Comparison of ENCODE assay signal across 9 mouse cellular contexts in genomic region chr17:65870146-65870545, GRCm38 (mm10). TPM values are rescaled to one million over a fixed set of nuclear protein-coding genes. Genes with fewer than 3 reads are reported as not detected.
DNase-seq lines count a peak whose midpoint lies in the region; ATAC-seq and TF ChIP-seq lines count a peak whose summit lies in the region.
"Had no signal": no experiment of that assay in that cellular context is flagged by ENCODE, and none has a peak within 500 bp of the region (broad histone marks: within the 10 kb centered on the region; RNA-seq: fewer than 3 reads in every experiment).

No protein-coding gene starts in this region.

- 46% methylated on average over 4 of the region's 4 CpGs for WGBS in hindbrain, postnatal 0 days
- WGBS in hindbrain, embryonic 14.5 days = 42% methylated on average over 4 of the region's 4 CpGs
- 54% methylated on average over 4 of the region's 4 CpGs for WGBS in limb, embryonic 10.5 days

- H3K27me3 ChIP-seq in hindbrain, postnatal 0 days (ENCODE audit: insufficient read depth, low read length) = no peaks in the 10 kb centered on the region
- no peaks in the 10 kb centered on the region for H3K27me3 ChIP-seq in hindbrain, embryonic 14.5 days (ENCODE audit: control insufficient read depth, insufficient read depth, low read length)
- H3K27me3 ChIP-seq in limb, embryonic 10.5 days (ENCODE audit: low read depth, poor library complexity, severe bottlenecking) = no peaks in the 10 kb centered on the region

- H3K4me1 ChIP-seq in hindbrain, postnatal 0 days (ENCODE audit: insufficient read depth, low read length) = peaks cover 13% of the 10 kb centered on the region
- 0 out of 2 replicates have a peak, but pooled peaks cover 13% of the 10 kb centered on the region for H3K4me1 ChIP-seq in hindbrain, embryonic 14.5 days (replicated peaks; ENCODE audit: control insufficient read depth, insufficient read depth, low read length)
- peaks cover 13% of the 10 kb centered on the region for H3K4me1 ChIP-seq in limb, embryonic 10.5 days

- no peak overlapping the region for H3K27ac ChIP-seq in hindbrain, postnatal 0 days
- no peak overlapping the region for H3K27ac ChIP-seq in hindbrain, embryonic 14.5 days
- no peak overlapping the region for H3K27ac ChIP-seq in limb, embryonic 10.5 days
- H3K27ac ChIP-seq: macrophage had no signal

- no peaks in the 10 kb centered on the region; the same call in 1 of the 2 replicates for H3K36me3 ChIP-seq in hindbrain, postnatal 0 days (ENCODE audit: insufficient read depth, low read length)
- H3K36me3 ChIP-seq in hindbrain, embryonic 14.5 days (replicated peaks; ENCODE audit: control insufficient read depth, insufficient read depth) = peaks cover 12% of the 10 kb centered on the region
- H3K36me3 ChIP-seq in limb, embryonic 10.5 days = peaks cover 16% of the 10 kb centered on the region

- peak; percentile 31; the same call in 1 of the 2 replicates for ATAC-seq in hindbrain, postnatal 0 days
- ATAC-seq in hindbrain, embryonic 14.5 days (ENCODE audit: low FRiP score) = no peak
- peak; percentile 84 for ATAC-seq in neutrophil, adult 5-6 weeks (ENCODE audit: extremely low read depth, insufficient number of reproducible peaks, low FRiP score, poor library complexity, severe bottlenecking)

- peak; percentile 79 for TF ChIP-seq CTCF in hindbrain, postnatal 0 days (IDR thresholded peaks at IDR 0.05; ENCODE audit: low read depth)

- H3K4me3 ChIP-seq in hindbrain, postnatal 0 days (ENCODE audit: low read length) = no peak overlapping the region
- no peak overlapping the region for H3K4me3 ChIP-seq in hindbrain, embryonic 14.5 days (replicated peaks; ENCODE audit: low read length)
- no peak overlapping the region for H3K4me3 ChIP-seq in limb, embryonic 10.5 days

- peak; percentile 74 for DNase-seq in hindbrain, postnatal 0 days (ENCODE audit: low spot score)
- no peak for DNase-seq in hindbrain, embryonic 14.5 days (ENCODE audit: low spot score)
- DNase-seq in NIH3T3 (ENCODE audit: low read depth) = peak; percentile 77
- peak; percentile 60 for DNase-seq in cerebellum, adult 9-11 months
- DNase-seq in heart, adult 8-10 months (ENCODE audit: low spot score) = peak; percentile 71
- peak; percentile 82 for DNase-seq in limb, embryonic 10.5 days (ENCODE audit: low spot score)
- DNase-seq in thymus, postnatal 10 days (ENCODE audit: low spot score in 2 of 2) = peak; percentile 80 to 89

- H3K4me2 ChIP-seq in hindbrain, postnatal 0 days (ENCODE audit: low read depth, low read length) = no peak overlapping the region
- H3K4me2 ChIP-seq in hindbrain, embryonic 14.5 days (replicated peaks) = no peak overlapping the region

- no peak overlapping the region for H3K9ac ChIP-seq in hindbrain, postnatal 0 days (replicated peaks; ENCODE audit: low read length)
- no peak overlapping the region for H3K9ac ChIP-seq in hindbrain, embryonic 14.5 days

- no peaks in the 10 kb centered on the region for H3K9me3 ChIP-seq in hindbrain, postnatal 0 days (ENCODE audit: low read length)
- H3K9me3 ChIP-seq in hindbrain, embryonic 14.5 days (ENCODE audit: control insufficient read depth, low read length) = no peaks in the 10 kb centered on the region
- no peaks in the 10 kb centered on the region for H3K9me3 ChIP-seq in limb, embryonic 10.5 days (replicated peaks)

RNA-seq across cellular contexts. Expression of gene Ralbp1, which starts 15.5 kb away (rescaled TPM):
- 34.0 and 35.9 TPM in 2 replicates for total RNA-seq in hindbrain, postnatal 0 days (2014; rRNA removed)
- polyA plus RNA-seq in hindbrain, postnatal 0 days (2015; fragmentation: Nextera tagmentation; extraction: Ambion mirVana) = 51.6 and 54.0 TPM in 2 replicates
- 40.5 and 44.2 TPM in 2 replicates for polyA plus RNA-seq in hindbrain, embryonic 14.5 days (2014; fragmentation: Nextera tagmentation; extraction: Ambion mirVana)
- total RNA-seq in heart, adult 8-10 months (2022) = 10 to 100 TPM; 33.6 to 42.3 (median 34.1) TPM
- polyA plus RNA-seq in limb, embryonic 10.5 days (2016; fragmentation: Nextera tagmentation; extraction: Ambion mirVana) = 53.4 and 64.7 TPM in 2 replicates
- total RNA-seq in neutrophil, adult 5-6 weeks (2017) = 88.3 and 108 TPM in 2 replicates
